Mouse (Mus musculus) lung, embryonic 16.5 days (tissue): ENCODE results near the gene B3gnt3. TPM values are rescaled to one million over a fixed set of nuclear protein-coding genes. Genes with fewer than 3 reads are reported as not detected.

Source experiments
- polyA plus RNA-seq: library from polyadenylated mRNA; unstranded; fragments of >200 nt; fragmentation: Nextera tagmentation; extraction: Ambion mirVana; gene quantifications from 2 replicates; pipeline ENCODE4 v1.2.1, GENCODE M21; 2015

B3gnt3 gene
- polyA plus RNA-seq, 1 experiment from 2014 or later: 4.6 TPM

Other genes starting within 250 kb of the B3gnt3 start
- gene Abhd8, start 238.1 kb downstream of the B3gnt3 start, polyA plus RNA-seq: 36.7 and 37.8 TPM in 2 replicates
- 136 and 151 TPM in 2 replicates for gene Mrpl34, start 236.8 kb downstream of the B3gnt3 start, polyA plus RNA-seq
- gene Dda1, start 232.6 kb downstream of the B3gnt3 start, polyA plus RNA-seq: 91.9 and 96.3 TPM in 2 replicates
- 0.79 and 1.0 TPM in 2 replicates for gene Ano8, start 215.8 kb downstream of the B3gnt3 start, polyA plus RNA-seq
- gene Gtpbp3, start 213.7 kb downstream of the B3gnt3 start, polyA plus RNA-seq: 16.1 and 17.4 TPM in 2 replicates
- gene Plvap, start 190.0 kb downstream of the B3gnt3 start, polyA plus RNA-seq: 130 and 145 TPM in 2 replicates
- 0.23 and 0.58 TPM in 2 replicates for gene Ccdc194, start 176.1 kb downstream of the B3gnt3 start, polyA plus RNA-seq
- gene Bst2, start 164.3 kb downstream of the B3gnt3 start, polyA plus RNA-seq: 50.4 and 51.1 TPM in 2 replicates
- gene Mvb12a, start 158.9 kb downstream of the B3gnt3 start, polyA plus RNA-seq: 96.3 and 99.5 TPM in 2 replicates
- gene Tmem221, start 142.9 kb downstream of the B3gnt3 start, polyA plus RNA-seq: 4.4 and 4.5 TPM in 2 replicates
- 0.10 TPM in 1 of 2 replicates, not detected in the other for gene Nxnl1, start 135.2 kb downstream of the B3gnt3 start, polyA plus RNA-seq
- gene Slc27a1, start 132.9 kb downstream of the B3gnt3 start, polyA plus RNA-seq: 38.4 and 39.5 TPM in 2 replicates
- 202 and 218 TPM in 2 replicates for gene Pgls, start 109.6 kb downstream of the B3gnt3 start, polyA plus RNA-seq
- 2.7 and 3.7 TPM in 2 replicates for gene Fam129c, start 104.1 kb downstream of the B3gnt3 start, polyA plus RNA-seq
- gene Colgalt1, start 90.8 kb downstream of the B3gnt3 start, polyA plus RNA-seq: 70.3 and 72.9 TPM in 2 replicates
- 0.67 and 0.68 TPM in 2 replicates for gene Unc13a, start 30.0 kb downstream of the B3gnt3 start, polyA plus RNA-seq
- gene Jak3, start 25.5 kb downstream of the B3gnt3 start, polyA plus RNA-seq: 8.9 and 9.1 TPM in 2 replicates
- gene Insl3, start 12.6 kb downstream of the B3gnt3 start, polyA plus RNA-seq: 1.4 and 1.5 TPM in 2 replicates
- gene Fcho1, start 23.9 kb upstream of the B3gnt3 start, polyA plus RNA-seq: 6.5 and 8.0 TPM in 2 replicates
- gene Zfp709, start 180.2 kb upstream of the B3gnt3 start, polyA plus RNA-seq: 6.2 and 7.2 TPM in 2 replicates
- gene Zfp882, start 206.8 kb upstream of the B3gnt3 start, polyA plus RNA-seq: 5.4 and 6.0 TPM in 2 replicates
- 22.0 and 24.6 TPM in 2 replicates for gene Zfp617, start 206.8 kb upstream of the B3gnt3 start, polyA plus RNA-seq
- 22.4 and 24.4 TPM in 2 replicates for gene Zfp961, start 249.2 kb upstream of the B3gnt3 start, polyA plus RNA-seq